In genomic region chr3:9619562-9620275, GRCm38 (mm10) we compare ENCODE assay signal across 11 mouse cellular contexts.
"Had no signal": no experiment of that assay in that cellular context is flagged by ENCODE, and none has a peak within 500 bp of the region (broad histone marks: within the 10 kb centered on the region; RNA-seq: fewer than 3 reads in every experiment).

No protein-coding gene starts in this region.

- DNase-seq: kidney, adult 8-10 months; layer of hippocampus, postnatal 36 days; lung, adult 18-20 months; midbrain, embryonic 14.5 days; right cerebral cortex, postnatal 25 days; thymus, adult 18-20 months; thymus, postnatal 14 days had no signal

- H3K4me1 ChIP-seq: neural tube, embryonic 13.5 days had no signal

- H3K27me3 ChIP-seq: limb, embryonic 15.5 days; neural tube, embryonic 13.5 days had no signal

- H3K36me3 ChIP-seq: limb, embryonic 15.5 days; midbrain, embryonic 10.5 days; neural tube, embryonic 13.5 days had no signal

- H3K27ac ChIP-seq: limb, embryonic 15.5 days; midbrain, embryonic 10.5 days; neural tube, embryonic 13.5 days had no signal

- H3K4me2 ChIP-seq: limb, embryonic 15.5 days; neural tube, embryonic 13.5 days had no signal

- H3K9ac ChIP-seq: limb, embryonic 15.5 days; neural tube, embryonic 13.5 days had no signal

- ATAC-seq: inflammation-experienced regulatory T-cells, adult 6 months had no signal

- H3K9me3 ChIP-seq: limb, embryonic 15.5 days; midbrain, embryonic 10.5 days; neural tube, embryonic 13.5 days had no signal

- H3K4me3 ChIP-seq: limb, embryonic 15.5 days; midbrain, embryonic 10.5 days; neural tube, embryonic 13.5 days had no signal
